Mouse (Mus musculus): ENCODE data around the gene Wdpcp.

DNA sequence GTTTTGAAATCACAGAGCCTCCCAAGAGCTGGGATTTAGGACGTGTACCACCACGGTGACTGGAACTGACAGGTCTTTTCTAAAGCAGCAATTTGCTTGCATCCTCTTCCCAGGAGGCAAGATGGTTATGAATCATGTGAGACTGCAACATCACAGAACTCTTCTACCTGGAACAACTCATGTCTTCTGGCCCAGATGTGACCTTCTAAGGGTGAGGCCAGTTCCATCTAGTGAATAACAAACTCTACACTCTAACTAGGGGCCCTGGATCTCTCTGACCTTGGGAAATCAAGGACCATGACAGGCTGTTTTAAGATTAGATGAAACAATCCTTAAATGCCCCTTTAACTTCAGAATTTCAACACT lies 1.9 kb upstream of the Wdpcp start:
- TF ChIP-seq CTCF (IDR thresholded peaks at IDR 0.05; ENCODE audit: low read depth) (no peak), EP300 (IDR thresholded peaks at IDR 0.05; ENCODE audit: low read depth) (no peak)
